Mouse (Mus musculus) neural tube, embryonic 12.5 days (tissue): Measurements from ENCODE around the gene Phlda3. TPM values are rescaled to one million over a fixed set of nuclear protein-coding genes. Genes with fewer than 3 reads are reported as not detected.

Experiments
- polyA plus RNA-seq: library from polyadenylated mRNA; unstranded; fragments of >200 nt; fragmentation: Nextera tagmentation; extraction: Ambion mirVana; gene quantifications from 2 replicates; pipeline ENCODE4 v1.2.1, GENCODE M21; 2016

Gene Phlda3
- polyA plus RNA-seq, 1 experiment from 2014 or later: 21.9 TPM

Other genes starting within 250 kb of the Phlda3 start
- 28.4 and 29.9 TPM in 2 replicates for gene Nav1, start 158.8 kb upstream of the Phlda3 start, polyA plus RNA-seq
- 44.9 and 45.1 TPM in 2 replicates for gene Csrp1, start 46.1 kb upstream of the Phlda3 start, polyA plus RNA-seq
- gene Tnni1, start 13.3 kb downstream of the Phlda3 start, polyA plus RNA-seq: 27.4 and 41.5 TPM in 2 replicates
- 0.68 and 0.75 TPM in 2 replicates for gene Lad1, start 52.5 kb downstream of the Phlda3 start, polyA plus RNA-seq
- gene Tnnt2, start 70.2 kb downstream of the Phlda3 start, polyA plus RNA-seq: 13.3 and 19.4 TPM in 2 replicates
- 0.11 and 0.25 TPM in 2 replicates for gene Pkp1, start 153.1 kb downstream of the Phlda3 start, polyA plus RNA-seq
- gene Igfn1, start 240.2 kb downstream of the Phlda3 start, polyA plus RNA-seq: not detected in 2 replicates
- gene Tmem9, start 242.0 kb downstream of the Phlda3 start, polyA plus RNA-seq: 151 and 152 TPM in 2 replicates